Mouse (Mus musculus): ENCODE measurements around the gene Parp14.

- TF ChIP-seq CTCF (IDR thresholded peaks at IDR 0.05 in 2 of 3, conservative IDR thresholded peaks at IDR 0.05 in 1 of 3; ENCODE audit: control insufficient read depth in 1 of 3, insufficient read depth in 1 of 3, low read depth in 2 of 3, low read length in 3 of 3, poor library complexity in 1 of 3, severe bottlenecking in 1 of 3) = no peak
- no peak; the same call in 1 of the 2 replicates for TF ChIP-seq MAX (IDR thresholded peaks at IDR 0.05; ENCODE audit: low read length)
- no peak for TF ChIP-seq USF2 (IDR thresholded peaks at IDR 0.05; ENCODE audit: borderline replicate concordance in 1 of 2, insufficient read depth in 1 of 2, low read depth in 1 of 2, low read length in 2 of 2)
- TF ChIP-seq ZKSCAN1 (IDR thresholded peaks at IDR 0.05; ENCODE audit: low read depth, low read length) = no peak
- TF ChIP-seq POLR2A (IDR thresholded peaks at IDR 0.05; ENCODE audit: control insufficient read depth in 1 of 2, insufficient read depth in 1 of 2, low read depth in 1 of 2, low read length in 2 of 2, poor library complexity in 1 of 2) = no peak
- TF ChIP-seq ZC3H11A (IDR thresholded peaks at IDR 0.05; ENCODE audit: low read depth, low read length) = no peak
- no peak for TF ChIP-seq ZNF384 (IDR thresholded peaks at IDR 0.05; ENCODE audit: low read depth, low read length)
- TF ChIP-seq ELF1 (IDR thresholded peaks at IDR 0.05; ENCODE audit: low read depth, low read length) = no peak
- TF ChIP-seq CHD1 (IDR thresholded peaks at IDR 0.05; ENCODE audit: low read depth, low read length) = no peak
- TF ChIP-seq CHD2 (IDR thresholded peaks at IDR 0.05; ENCODE audit: low read length) = no peak
- TF ChIP-seq MAFK (IDR thresholded peaks at IDR 0.05; ENCODE audit: borderline replicate concordance, low read depth, low read length) = no peak
- TF ChIP-seq USF1 (IDR thresholded peaks at IDR 0.05; ENCODE audit: low read depth, low read length) = no peak
- TF ChIP-seq GATA1 (IDR thresholded peaks at IDR 0.05; ENCODE audit: low read depth, low read length) = no peak
- no peak for TF ChIP-seq BHLHE40 (IDR thresholded peaks at IDR 0.05; ENCODE audit: borderline replicate concordance, low read depth, low read length)
Observed at GRCm38 (mm10) chr16:35871898-35872297, 554 bp upstream of the Parp14 start.

Data from MEL (cell line).